Mouse (Mus musculus) olfactory bulb, adult 2 months (tissue): ENCODE data around the gene Gm6685.

Experiments
- CTCF ChIP-seq: fragments of 200-500 bp; IDR thresholded peaks from 2 replicates; pipeline ENCODE4 v1.5.1; 2012; ENCODE audit warnings: low read depth, mild to moderate bottlenecking, low read length, moderate library complexity; ENCODE audit not compliant: insufficient read depth
- POLR2A ChIP-seq: fragments of 200-500 bp; IDR thresholded peaks from 2 replicates; pipeline ENCODE4 v1.6.1; 2012; ENCODE audit warnings: mild to moderate bottlenecking, low read depth, low read length, moderate library complexity; ENCODE audit not compliant: insufficient read depth

DNA sequence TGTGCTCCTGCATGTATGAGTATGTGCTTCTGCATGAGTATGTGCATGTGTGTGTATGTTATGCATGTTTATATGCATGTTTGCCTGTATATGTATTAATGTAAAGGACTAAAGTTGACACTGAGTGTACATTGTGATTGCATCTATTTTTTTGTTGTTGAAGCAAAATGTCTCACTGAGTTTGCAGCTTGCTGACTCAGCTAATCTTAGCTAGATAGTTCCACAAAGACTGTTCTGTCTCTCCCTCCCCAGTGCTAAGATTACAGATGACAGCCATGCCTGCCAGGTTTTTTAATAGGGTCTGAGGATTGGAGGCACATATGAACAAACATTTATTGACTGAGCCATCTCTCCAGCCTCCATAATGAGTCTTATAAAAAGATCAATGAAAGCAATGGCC lies 35.0 kb upstream of the Gm6685 start:
- no peak for TF ChIP-seq CTCF
- TF ChIP-seq POLR2A: no peak
